Mouse (Mus musculus): ENCODE measurements around the gene Ppp1cc. TPM values are rescaled to one million over a fixed set of nuclear protein-coding genes. Genes with fewer than 3 reads are reported as not detected.

The Ppp1cc gene
- polyA plus RNA-seq, 1 experiment from 2014 or later = 239 TPM

Other genes with a start within 250 kb of the Ppp1cc start
- gene Cux2, start 108.2 kb upstream of the Ppp1cc start, polyA plus RNA-seq (2018) = not detected in 3 replicates
- 1.5 TPM in 1 of 3 replicates, not detected in the others for gene Myl2, start 57.3 kb upstream of the Ppp1cc start, polyA plus RNA-seq (2018)
- 0.25 to 1.1 TPM (median 0.70 TPM) in 3 replicates for gene Ccdc63, start 17.5 kb upstream of the Ppp1cc start, polyA plus RNA-seq (2018)
- gene Hvcn1, start 48.5 kb downstream of the Ppp1cc start, polyA plus RNA-seq (2018) = 89.5 to 146 TPM (median 116 TPM) in 3 replicates
- 2.9 to 4.4 TPM (median 3.9 TPM) in 3 replicates for gene Tctn1, start 106.2 kb downstream of the Ppp1cc start, polyA plus RNA-seq (2018)
- gene Pptc7, start 126.1 kb downstream of the Ppp1cc start, polyA plus RNA-seq (2018) = 12.5 to 16.0 TPM (median 14.1 TPM) in 3 replicates
- 0.75 to 0.90 TPM (median 0.77 TPM) in 3 replicates for gene Rad9b, start 196.0 kb downstream of the Ppp1cc start, polyA plus RNA-seq (2018)
- gene Vps29, start 196.1 kb downstream of the Ppp1cc start, polyA plus RNA-seq (2018) = 234 to 353 TPM (median 252 TPM) in 3 replicates
- gene Gpn3, start 213.6 kb downstream of the Ppp1cc start, polyA plus RNA-seq (2018) = 16.3 to 20.4 TPM (median 16.8 TPM) in 3 replicates
- 3.7 to 8.8 TPM (median 5.3 TPM) in 3 replicates for gene Fam216a, start 214.1 kb downstream of the Ppp1cc start, polyA plus RNA-seq (2018)
- 1,088 to 1,432 TPM (median 1,117 TPM) in 3 replicates for gene Arpc3, start 233.6 kb downstream of the Ppp1cc start, polyA plus RNA-seq (2018)

Measured in macrophage (primary cell).